Mouse (Mus musculus) left cerebral cortex, adult 18-20 months (tissue): ENCODE measurements around the gene D430041D05Rik. TPM values are rescaled to one million over a fixed set of nuclear protein-coding genes. Genes with fewer than 3 reads are reported as not detected.

Experiments used
- DNase-seq, 2 experiments: peaks; one replicate each; pipeline ENCODE4 v3.0.0; 2021 to 2022; ENCODE audit warnings: low spot score in 2 of 2, mixed read lengths in 1 of 2
- total RNA-seq, 2 experiments: library from RNA; stranded (reverse); gene quantifications; 2 replicates each; pipeline ENCODE4 v1.2.3; 2021

D430041D05Rik gene
- total RNA-seq, 2 experiments from 2014 or later: 102 to 106 TPM

DNA sequence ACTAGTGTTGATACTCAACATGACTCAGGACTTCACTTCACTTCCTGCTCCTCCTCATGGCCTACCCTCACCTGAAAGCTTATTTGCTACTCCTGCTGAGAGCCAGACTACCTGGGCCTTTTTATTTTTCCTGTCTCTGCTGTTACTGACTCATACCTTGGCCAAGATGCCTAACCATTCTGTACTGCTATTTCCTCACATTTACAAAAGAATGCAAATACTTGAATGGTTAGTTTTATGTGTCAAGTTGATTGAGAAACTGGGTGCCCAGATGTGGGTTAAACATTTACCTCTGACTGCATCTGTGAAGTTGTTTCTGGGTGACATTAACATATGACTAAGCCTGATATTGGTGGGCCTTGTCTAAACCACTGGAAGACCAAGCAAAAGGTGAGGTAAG, 56.7 kb downstream of the D430041D05Rik start:
- DNase-seq: no peak

GRCm38 (mm10) chr2:104352204-104352493, 58.7 kb downstream of the D430041D05Rik start:
- no peak for DNase-seq

DNA sequence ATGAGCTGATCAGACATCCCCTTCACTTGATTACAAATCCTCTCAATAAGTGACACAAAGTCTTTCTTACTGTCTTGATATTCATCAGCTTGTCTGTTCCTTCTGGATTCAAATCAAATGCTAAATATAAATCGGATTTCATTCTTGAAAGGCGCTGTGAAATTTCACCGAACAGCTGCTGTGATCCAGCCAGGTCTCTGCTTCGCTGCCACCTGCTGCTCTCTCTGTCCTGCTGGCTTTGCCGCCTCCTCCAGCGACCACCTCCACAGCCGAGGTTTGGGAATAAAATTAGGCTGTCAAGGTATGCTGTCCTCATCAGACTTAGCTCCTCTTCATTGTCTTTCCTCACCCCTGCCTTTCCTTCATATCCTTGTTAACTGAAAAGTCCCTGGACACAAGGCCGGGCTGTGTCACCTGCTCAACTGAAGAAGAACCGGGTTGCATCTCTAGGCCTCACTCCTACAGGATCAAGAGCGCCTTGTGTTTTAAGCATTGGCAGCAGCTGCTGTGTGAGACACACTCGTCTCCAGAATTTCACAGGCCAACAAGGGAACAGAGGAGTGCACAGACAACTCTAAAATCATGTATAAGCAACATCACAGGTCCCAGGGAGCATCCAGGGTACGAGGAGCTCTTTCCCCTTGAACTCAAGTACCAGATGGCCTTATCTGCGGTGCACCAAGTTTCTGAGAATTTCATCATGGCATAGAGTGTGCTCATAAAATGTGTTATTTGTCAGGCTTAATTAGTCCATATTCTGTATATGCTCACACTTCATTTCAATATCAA, 59.2 kb downstream of the D430041D05Rik start:
- DNase-seq: no peak

GRCm38 (mm10) chr2:104337619-104338018, 73.2 kb downstream of the D430041D05Rik start:
- DNase-seq: no peak

DNA sequence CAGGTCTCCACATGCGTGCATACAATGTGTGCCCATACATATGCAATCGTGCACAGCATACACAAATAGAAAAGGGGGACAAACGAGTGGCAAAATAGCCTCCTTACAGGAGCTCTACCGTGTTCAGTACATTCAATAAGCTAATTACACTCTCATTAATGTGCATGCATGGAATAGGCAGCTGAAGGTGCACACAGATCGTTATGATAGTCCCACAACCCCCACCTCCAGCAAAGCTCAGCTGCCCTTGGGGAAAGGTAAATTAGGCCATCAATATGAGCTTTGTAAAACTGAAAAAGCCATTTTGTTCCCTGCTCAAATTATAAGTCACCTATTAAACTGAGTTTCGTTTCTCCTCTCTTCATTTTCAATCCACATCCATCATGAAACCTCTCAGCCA, 75.0 kb downstream of the D430041D05Rik start:
- no peak for DNase-seq

- no peak for DNase-seq
These were observed 76.9 kb downstream of the D430041D05Rik start for GRCm38 (mm10) chr2:104333952-104334351.

DNA sequence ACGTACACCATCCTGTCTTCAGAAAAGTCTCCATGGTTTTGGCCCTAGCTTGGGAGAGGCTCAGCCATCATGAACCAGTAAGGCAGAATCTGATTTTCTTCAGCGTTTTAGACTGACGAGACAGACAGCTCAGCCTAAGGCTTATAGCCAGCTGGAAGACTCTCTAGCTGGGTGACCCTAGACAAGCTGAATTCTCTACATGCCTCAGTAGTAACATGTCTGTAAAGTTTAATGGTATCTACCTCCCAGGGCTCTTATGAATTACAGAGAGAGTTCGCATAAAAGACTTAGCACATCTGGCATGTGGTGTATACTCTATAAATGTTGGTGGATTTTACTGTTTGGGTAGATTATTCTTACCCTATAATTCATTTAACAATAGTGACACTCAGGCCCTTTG, 78.1 kb downstream of the D430041D05Rik start:
- no peak for DNase-seq

DNA sequence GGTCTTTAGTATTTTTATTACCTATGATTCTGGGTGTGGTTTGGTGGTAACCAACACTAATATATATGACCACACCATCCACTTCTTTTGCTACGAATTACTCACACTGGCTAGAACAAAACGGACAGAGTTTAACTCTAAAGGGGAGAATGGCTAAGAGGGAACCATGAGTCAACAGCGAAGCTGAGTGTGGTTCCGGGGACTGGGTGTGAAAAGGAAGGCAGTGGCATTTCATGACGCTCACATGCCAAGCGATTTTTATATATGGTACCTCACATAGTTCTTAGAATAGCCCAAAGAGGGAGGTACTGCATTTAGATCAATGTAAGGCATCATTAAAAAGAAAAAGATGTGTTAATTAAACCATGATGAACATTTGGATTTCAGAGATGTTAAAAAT, 79.6 kb downstream of the D430041D05Rik start:
- no peak for DNase-seq

- DNase-seq: no peak
These were observed 83.6 kb downstream of the D430041D05Rik start for GRCm38 (mm10) chr2:104327116-104327794.

DNA sequence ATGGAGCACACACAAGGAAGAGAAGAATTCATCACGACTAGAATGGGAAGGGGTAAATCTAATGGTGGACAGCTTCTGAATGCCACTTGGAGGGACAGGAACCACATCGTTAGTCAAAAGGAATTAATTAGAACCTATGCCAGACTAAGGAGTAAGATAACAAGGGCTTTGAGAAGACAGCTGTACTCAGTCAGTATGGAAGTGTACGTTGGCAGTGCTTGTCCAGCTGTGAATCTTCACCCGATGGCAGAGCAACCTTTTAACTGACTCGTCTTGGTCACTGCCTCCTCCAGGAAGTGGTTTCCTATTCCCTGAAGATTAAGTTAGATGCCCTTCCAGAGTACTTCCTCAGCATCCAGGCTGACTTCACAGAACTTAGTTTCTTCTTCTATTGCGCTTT, 87.0 kb downstream of the D430041D05Rik start:
- DNase-seq: no peak

DNA sequence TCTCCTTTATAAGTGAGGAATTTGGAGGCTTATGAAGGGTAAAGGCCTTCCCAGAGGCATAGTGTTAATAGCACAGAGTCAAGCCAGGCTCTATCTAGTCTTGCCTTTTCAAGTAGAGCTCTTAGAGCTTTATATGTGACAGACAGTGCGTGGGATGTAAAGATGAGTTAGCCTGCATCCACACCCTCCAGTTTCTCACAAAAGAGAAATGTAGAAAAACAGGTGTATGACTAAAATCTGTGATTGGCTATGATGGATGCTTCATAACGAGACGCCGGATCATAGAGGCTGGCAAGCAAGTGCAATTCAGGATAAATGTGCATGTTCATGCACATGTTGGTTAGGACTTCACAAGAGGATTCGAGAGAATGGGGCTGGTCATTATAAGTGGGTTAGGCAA, 87.5 kb downstream of the D430041D05Rik start:
- no peak for DNase-seq

DNA sequence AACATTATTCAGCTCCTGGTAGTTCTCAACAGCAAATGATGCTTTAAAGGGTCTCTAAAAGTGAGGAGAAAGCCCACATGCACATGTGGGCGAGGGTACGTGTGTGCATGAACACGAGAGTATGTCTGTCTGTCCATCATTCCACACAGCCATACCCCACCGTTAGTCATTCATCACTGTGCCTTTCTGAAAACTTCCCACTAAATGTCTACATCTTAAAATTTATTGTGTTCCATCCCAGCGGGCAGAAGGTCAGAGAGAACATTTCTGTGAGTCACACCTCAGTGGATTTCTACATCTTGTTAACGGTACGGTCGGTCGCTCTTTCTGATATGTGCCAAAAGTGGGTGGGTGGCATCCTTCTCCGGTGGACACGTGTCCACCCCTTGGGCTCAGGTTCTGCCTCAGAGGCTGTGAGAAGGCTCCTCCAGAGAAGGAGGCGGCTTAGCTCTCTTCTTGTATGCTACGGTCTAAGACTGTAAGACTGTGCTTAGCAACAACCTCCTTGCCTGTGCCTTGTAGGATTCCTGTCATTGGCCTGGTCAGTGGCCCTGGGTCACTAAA, 90.7 kb downstream of the D430041D05Rik start:
- no peak for DNase-seq

DNA sequence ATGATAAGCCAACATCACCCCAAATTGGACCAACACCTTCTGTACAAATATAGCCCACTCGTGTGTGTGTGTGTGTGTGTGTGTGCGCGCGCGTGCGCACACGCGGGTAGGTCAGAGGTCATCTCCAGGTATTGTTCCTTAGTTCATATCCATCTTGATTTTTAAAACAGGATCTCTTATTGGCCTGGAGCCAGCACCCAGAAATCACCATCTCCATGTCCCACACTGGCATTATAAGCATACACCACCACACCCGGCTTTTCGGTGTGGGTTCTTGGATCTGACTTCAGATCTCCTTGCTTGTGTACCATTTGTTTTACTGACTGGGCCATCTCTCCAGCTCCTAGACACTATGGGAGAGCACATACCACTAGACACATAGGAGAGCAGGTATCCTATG, 91.4 kb downstream of the D430041D05Rik start:
- no peak for DNase-seq

GRCm38 (mm10) chr2:104318881-104319280, 91.9 kb downstream of the D430041D05Rik start:
- peak; percentile 34 to 65 for DNase-seq

- no peak for DNase-seq
These were observed 92.6 kb downstream of the D430041D05Rik start for GRCm38 (mm10) chr2:104318259-104318658.

DNA sequence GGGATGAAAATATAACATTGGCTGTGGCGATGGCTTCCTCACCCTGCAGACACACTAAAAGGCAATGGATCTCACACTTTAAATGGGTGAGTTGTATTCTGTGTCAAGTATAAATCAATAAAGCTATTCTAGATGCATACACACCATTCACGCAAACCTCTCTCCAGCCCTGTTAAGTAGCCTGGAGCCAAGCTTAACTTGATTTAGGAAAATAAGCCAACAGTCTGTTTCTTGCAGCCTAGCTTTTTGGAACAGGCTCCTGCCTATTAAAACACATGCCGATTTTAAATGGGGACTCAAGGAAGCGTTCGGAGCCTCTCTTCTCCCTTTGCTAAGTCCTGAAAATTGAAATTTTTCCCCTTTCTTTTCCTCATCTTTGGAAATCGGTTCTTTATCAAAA, 93.2 kb downstream of the D430041D05Rik start:
- no peak for DNase-seq

DNA sequence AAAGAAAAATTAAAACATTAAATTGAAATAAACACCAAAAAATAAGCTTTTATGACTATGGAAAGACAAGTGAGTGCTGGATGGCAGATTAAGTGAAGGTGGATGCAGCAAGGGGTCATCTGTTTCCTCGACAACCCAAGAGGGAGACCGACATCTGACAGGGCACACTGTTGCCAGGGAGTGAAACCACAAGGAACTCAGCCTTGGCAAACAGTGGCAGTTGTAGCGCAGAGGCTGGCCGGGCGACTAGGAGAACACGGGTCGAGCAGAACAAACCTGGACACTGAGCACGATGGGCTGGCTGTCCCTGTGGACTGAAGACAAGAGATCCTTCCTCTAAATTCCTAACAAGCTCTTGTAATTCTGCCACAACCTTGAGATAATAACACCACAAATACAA, 94.3 kb downstream of the D430041D05Rik start:
- no peak for DNase-seq

DNA sequence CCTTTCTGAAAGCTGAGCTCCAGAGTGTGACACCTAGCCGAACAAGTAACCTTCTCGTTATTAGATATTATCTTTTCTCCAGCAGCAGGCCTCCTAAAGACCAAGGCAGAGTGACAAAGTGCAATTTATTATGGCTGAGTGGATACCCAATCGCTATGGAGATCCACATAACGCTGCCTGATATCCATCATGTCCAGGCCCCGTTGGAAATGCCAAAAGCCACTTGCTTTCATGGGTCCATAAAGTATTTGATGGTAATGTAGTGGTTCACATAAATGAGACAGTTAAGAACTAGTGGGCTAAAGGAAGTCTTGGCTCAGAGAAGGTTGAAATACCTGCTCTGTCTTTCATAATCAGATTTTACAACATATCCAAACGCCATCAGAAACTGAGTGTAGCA, 97.6 kb downstream of the D430041D05Rik start:
- DNase-seq: no peak

- no peak for DNase-seq
These were observed 103.7 kb downstream of the D430041D05Rik start for GRCm38 (mm10) chr2:104307102-104307501.

- DNase-seq: no peak
These were observed 105.1 kb downstream of the D430041D05Rik start for GRCm38 (mm10) chr2:104305722-104306121.

DNA sequence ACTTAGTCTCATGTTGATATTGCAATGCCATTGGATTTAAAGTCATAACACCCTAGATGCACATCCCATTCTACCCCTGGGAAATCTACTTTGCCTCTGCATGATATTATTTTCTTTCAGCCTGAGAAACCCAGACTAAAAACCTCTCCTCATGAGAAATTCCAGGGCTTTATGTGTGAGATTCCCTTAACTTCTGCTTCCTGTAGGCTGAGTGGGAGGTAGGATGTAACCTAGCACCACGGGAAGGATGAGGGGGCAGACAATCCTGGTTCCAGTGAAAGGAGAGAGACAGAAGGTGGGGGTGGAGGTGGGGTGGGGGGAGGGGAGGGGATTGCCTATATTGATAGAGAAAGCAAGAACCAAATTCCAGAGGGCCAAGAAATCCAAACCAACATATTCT, 110.9 kb downstream of the D430041D05Rik start:
- DNase-seq: peak in 1 of 2 experiments; percentile 35

DNA sequence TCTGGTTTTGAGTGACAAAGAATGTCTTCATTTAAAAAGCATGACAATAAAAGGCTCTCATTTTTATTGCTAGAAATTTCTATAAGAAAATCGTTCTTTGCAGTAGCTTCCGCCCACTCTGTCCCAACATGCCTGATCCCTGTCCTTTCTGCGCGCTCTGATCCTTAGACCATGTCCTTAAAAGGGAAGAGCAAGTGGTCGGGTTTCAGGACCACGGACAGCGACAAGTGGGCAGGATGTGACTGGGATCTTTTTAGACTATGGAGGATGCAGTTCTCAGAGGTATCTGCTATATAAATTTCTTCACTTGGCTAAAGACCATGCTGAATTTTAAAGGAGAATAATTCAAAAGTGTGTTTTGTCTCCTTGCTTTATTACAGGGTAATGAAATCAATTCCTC, 111.7 kb downstream of the D430041D05Rik start:
- DNase-seq: no peak

DNA sequence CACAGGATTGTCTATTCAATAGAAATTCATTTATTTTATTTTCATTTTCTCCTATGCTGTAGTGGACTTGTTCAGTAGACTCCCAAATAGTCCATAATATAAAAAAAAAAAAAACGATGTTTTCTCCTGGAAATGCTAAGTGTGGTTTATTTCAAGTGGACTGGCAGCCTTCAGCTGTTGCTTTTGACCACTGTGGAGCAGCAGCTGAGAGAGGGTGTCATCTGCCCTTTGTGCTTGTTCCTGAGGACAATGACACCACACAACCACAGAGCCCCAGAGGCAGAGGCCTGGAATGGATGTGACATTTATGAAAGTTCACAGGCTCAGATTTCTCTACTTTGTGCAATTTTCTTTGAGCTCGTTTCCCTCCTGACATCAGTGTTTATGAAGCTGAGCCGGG, 124.0 kb downstream of the D430041D05Rik start:
- DNase-seq: no peak
